Mouse (Mus musculus) liver, embryonic 14.5 days (tissue): ENCODE measurements around the gene Gm21987.

ENCODE experiments used
- CTCF ChIP-seq: IDR thresholded peaks from 2 replicates; pipeline ENCODE4 v1.5.1; 2016; ENCODE audit warnings: antibody characterized with exemption, low read depth, control low read depth
- EP300 ChIP-seq: IDR thresholded peaks from 2 replicates; pipeline ENCODE4 v1.6.1; 2016; ENCODE audit warnings: antibody characterized with exemption, low read depth

DNA sequence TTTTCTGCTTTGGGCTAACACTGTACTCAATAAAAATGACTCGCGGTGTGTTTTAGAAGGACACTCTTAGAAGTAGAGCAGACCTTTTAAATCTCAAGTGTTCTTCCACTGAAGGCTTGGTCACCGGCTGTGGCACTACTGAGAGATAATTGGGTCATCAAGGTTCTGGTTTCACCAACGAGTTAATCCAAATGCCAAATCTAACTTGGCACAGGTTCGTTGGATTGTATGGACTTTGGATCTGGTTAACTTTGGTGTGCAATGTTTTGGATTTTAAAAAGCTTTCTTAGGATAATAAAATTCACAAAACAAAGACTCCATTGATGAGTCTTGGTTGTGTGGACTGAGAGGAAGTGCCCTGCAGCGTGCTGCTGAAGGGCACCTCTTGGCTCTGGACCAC, 48.4 kb upstream of the Gm21987 start:
- TF ChIP-seq CTCF (no peak), EP300 (no peak)
